Comparison of ENCODE assay signal across 8 mouse cellular contexts in genomic region chrX:170021750-170022461, GRCm38 (mm10). TPM values are rescaled to one million over a fixed set of nuclear protein-coding genes. Genes with fewer than 3 reads are reported as not detected.
DNase-seq lines count a peak whose midpoint lies in the region; ATAC-seq and TF ChIP-seq lines count a peak whose summit lies in the region.
"Not testable (repeated sequence)": the region's sequence is repeated elsewhere in the genome, so short reads cannot be mapped to it uniquely, and the experiment has no call there.

No protein-coding gene starts in this region.

- TF ChIP-seq CTCF in ES-Bruce4 (IDR thresholded peaks at IDR 0.05; ENCODE audit: low read depth, low read length) = not testable (repeated sequence)
- TF ChIP-seq CTCF in brain, embryonic 14.5 days (IDR thresholded peaks at IDR 0.05; ENCODE audit: borderline replicate concordance, extremely low read depth, insufficient read depth, insufficient read length) = peak; percentile 57

- ATAC-seq in embryonic facial prominence, embryonic 11.5 days (replicated peaks; ENCODE audit: insufficient number of reproducible peaks, low FRiP score, low TSS enrichment, low read depth) = not testable (repeated sequence)
- peak; percentile 17; the same call in 1 of the 2 replicates for ATAC-seq in megakaryocyte progenitor cell, adult 5-6 weeks (replicated peaks; ENCODE audit: poor library complexity)

- peak; percentile 97 for DNase-seq in brain, embryonic 14.5 days (ENCODE audit: low read depth)
- peak; percentile 90 for DNase-seq in embryonic facial prominence, embryonic 11.5 days (ENCODE audit: low spot score)
- peak; percentile 53 to 72 for DNase-seq in heart, postnatal 14 days
- peak; percentile 65 to 84 for DNase-seq in layer of hippocampus, adult 8-10 months (ENCODE audit: low spot score in 2 of 2)
- DNase-seq in right cerebral cortex, postnatal 10 days (ENCODE audit: low spot score in 2 of 2) = peak; percentile 86 to 89
- DNase-seq in urinary bladder, postnatal 14 days (ENCODE audit: low spot score) = peak; percentile 59

- H3K36me3 ChIP-seq in ES-Bruce4 (ENCODE audit: control insufficient read depth, insufficient read depth, low read length, poor library complexity, severe bottlenecking) = peaks cover 51% of the 10 kb centered on the region
- H3K36me3 ChIP-seq in embryonic facial prominence, embryonic 11.5 days (replicated peaks; ENCODE audit: control insufficient read depth, insufficient read depth, low read depth, low read length) = peaks cover 17% of the 10 kb centered on the region

- 49% methylated on average over 15 of the region's 15 CpGs for WGBS in embryonic facial prominence, embryonic 11.5 days

- H3K27me3 ChIP-seq in ES-Bruce4 (ENCODE audit: control insufficient read depth, insufficient read depth, low read length, poor library complexity, severe bottlenecking); embryonic facial prominence, embryonic 11.5 days (ENCODE audit: control insufficient read depth, insufficient read depth, low read length): not testable (repeated sequence)

- not testable (repeated sequence) for H3K4me3 ChIP-seq in ES-Bruce4 (ENCODE audit: low read depth, low read length); embryonic facial prominence, embryonic 11.5 days (ENCODE audit: low read depth, low read length)

- H3K9ac ChIP-seq in ES-Bruce4 (ENCODE audit: low read depth, poor library complexity, severe bottlenecking); embryonic facial prominence, embryonic 11.5 days (replicated peaks; ENCODE audit: low read length): not testable (repeated sequence)

- peaks cover 50% of the 10 kb centered on the region for H3K9me3 ChIP-seq in ES-Bruce4 (replicated peaks; ENCODE audit: control insufficient read depth, insufficient read depth, low read length, poor library complexity, severe bottlenecking)
- H3K9me3 ChIP-seq in embryonic facial prominence, embryonic 11.5 days (replicated peaks; ENCODE audit: control insufficient read depth, low read length) = peaks cover 19% of the 10 kb centered on the region

- not testable (repeated sequence) for TF ChIP-seq POLR2A in ES-Bruce4 (IDR thresholded peaks at IDR 0.05; ENCODE audit: insufficient read depth, low read length); brain, embryonic 14.5 days (IDR thresholded peaks at IDR 0.05; ENCODE audit: borderline replicate concordance, extremely low read depth, insufficient read depth, insufficient read length, poor library complexity, severe bottlenecking)

- not testable (repeated sequence) for H3K4me2 ChIP-seq in embryonic facial prominence, embryonic 11.5 days (ENCODE audit: low read depth, low read length)

- not testable (repeated sequence) for H3K4me1 ChIP-seq in ES-Bruce4 (ENCODE audit: control insufficient read depth, insufficient read depth, low read length); embryonic facial prominence, embryonic 11.5 days (ENCODE audit: control insufficient read depth, insufficient read depth, low read length)

- intact Hi-C loops in heart, postnatal 14 days (cut with DNase I) = not testable (repeated sequence)

- TF ChIP-seq EP300 in ES-Bruce4 (IDR thresholded peaks at IDR 0.05; ENCODE audit: insufficient read depth, low read depth, low read length) = not testable (repeated sequence)

- H3K27ac ChIP-seq in ES-Bruce4 (ENCODE audit: insufficient read depth, low read length) = peak overlapping the region; percentile 31
- H3K27ac ChIP-seq in embryonic facial prominence, embryonic 11.5 days (replicated peaks; ENCODE audit: low read depth, low read length) = not testable (repeated sequence)

RNA-seq across cellular contexts. Expression of gene Gm21887, which starts 12.4 kb away (rescaled TPM):
- 1,061 and 1,174 TPM in 2 replicates for polyA plus RNA-seq in ES-Bruce4 (2011; ENCODE audit: insufficient read depth, insufficient read length, low read depth, missing spikeins)
- 476 and 1,536 TPM in 2 replicates for polyA plus RNA-seq in brain, embryonic 14.5 days (2012; rRNA removed)
- polyA plus RNA-seq in embryonic facial prominence, embryonic 11.5 days (2014; fragmentation: Nextera tagmentation; extraction: Ambion mirVana) = 154 and 162 TPM in 2 replicates
- 10 to 100 TPM; 38.7 to 77.5 TPM for total RNA-seq in heart, postnatal 14 days (2021)
- 100 to 1,000 TPM in 3 of 4 experiments, 10 to 100 TPM in 1; 76.9 to 182 (median 146) TPM for total RNA-seq in layer of hippocampus, adult 8-10 months (2022)
- 69.2 and 81.4 TPM in 2 replicates for total RNA-seq in megakaryocyte progenitor cell, adult 5-6 weeks (2015)
- 171 and 231 TPM in 2 replicates for total RNA-seq in megakaryocyte progenitor cell, adult 5-6 weeks (2017)
